18 mouse cellular contexts compared by ENCODE assay signal in genomic region chr2:163493976-163494375, GRCm38 (mm10). TPM values are rescaled to one million over a fixed set of nuclear protein-coding genes. Genes with fewer than 3 reads are reported as not detected.
DNase-seq lines count a peak whose midpoint lies in the region; ATAC-seq lines count a peak whose summit lies in the region.
"Had no signal": no experiment of that assay in that cellular context is flagged by ENCODE, and none has a peak within 500 bp of the region (broad histone marks: within the 10 kb centered on the region; RNA-seq: fewer than 3 reads in every experiment).

No protein-coding gene starts in this region.

- H3K36me3 ChIP-seq in limb, embryonic 10.5 days, result no peaks in the 10 kb centered on the region
- no peaks in the 10 kb centered on the region for H3K36me3 ChIP-seq in heart, embryonic 12.5 days
- H3K36me3 ChIP-seq: forebrain, embryonic 12.5 days; midbrain, embryonic 12.5 days; neural tube, embryonic 15.5 days had no signal

- no peak overlapping the region for H3K4me2 ChIP-seq in heart, embryonic 12.5 days
- H3K4me2 ChIP-seq: forebrain, embryonic 12.5 days; midbrain, embryonic 12.5 days; neural tube, embryonic 15.5 days had no signal

- WGBS in limb, embryonic 10.5 days, result 70% methylated on average over 5 of the region's 5 CpGs
- 27% methylated on average over 5 of the region's 5 CpGs for WGBS in heart, embryonic 12.5 days

- H3K4me1 ChIP-seq in limb, embryonic 10.5 days, result no peaks in the 10 kb centered on the region
- H3K4me1 ChIP-seq in heart, embryonic 12.5 days (replicated peaks), result peaks cover 18% of the 10 kb centered on the region
- H3K4me1 ChIP-seq: forebrain, embryonic 12.5 days had no signal

- no peak for ATAC-seq in heart, embryonic 12.5 days (ENCODE audit: insufficient number of reproducible peaks, low FRiP score)

- no peaks in the 10 kb centered on the region for H3K9me3 ChIP-seq in limb, embryonic 10.5 days (replicated peaks)
- H3K9me3 ChIP-seq in heart, embryonic 12.5 days (replicated peaks), result no peaks in the 10 kb centered on the region
- H3K9me3 ChIP-seq: forebrain, embryonic 12.5 days; midbrain, embryonic 12.5 days; neural tube, embryonic 15.5 days had no signal

- no peak overlapping the region for H3K4me3 ChIP-seq in limb, embryonic 10.5 days
- H3K4me3 ChIP-seq in heart, embryonic 12.5 days, result no peak overlapping the region
- H3K4me3 ChIP-seq: forebrain, embryonic 12.5 days; heart, adult 2 months; midbrain, embryonic 12.5 days; neural tube, embryonic 15.5 days had no signal

- H3K27me3 ChIP-seq in limb, embryonic 10.5 days (ENCODE audit: low read depth, poor library complexity, severe bottlenecking), result 0 out of 2 replicates have a peak, but pooled peaks cover 13% of the 10 kb centered on the region
- peaks cover 14% of the 10 kb centered on the region; the same call in 1 of the 2 replicates for H3K27me3 ChIP-seq in heart, embryonic 12.5 days (replicated peaks)
- H3K27me3 ChIP-seq: forebrain, embryonic 12.5 days; midbrain, embryonic 12.5 days; neural tube, embryonic 15.5 days had no signal

- no peak overlapping the region for H3K27ac ChIP-seq in limb, embryonic 10.5 days
- H3K27ac ChIP-seq in heart, embryonic 12.5 days (ENCODE audit: poor library complexity, severe bottlenecking), result no peak overlapping the region
- H3K27ac ChIP-seq: forebrain, embryonic 12.5 days; heart, adult 2 months; kidney, postnatal 0 days; liver, embryonic 14.5 days; midbrain, embryonic 12.5 days; neural tube, embryonic 15.5 days had no signal

- no peak overlapping the region for H3K9ac ChIP-seq in heart, embryonic 12.5 days
- H3K9ac ChIP-seq: forebrain, embryonic 12.5 days; liver, embryonic 14.5 days; midbrain, embryonic 12.5 days; neural tube, embryonic 15.5 days had no signal

- DNase-seq in cerebellum, postnatal 10 days, result peak; percentile 79
- DNase-seq in cerebellum, adult 18-20 months, result no peak
- peak; percentile 45 for DNase-seq in urinary bladder, postnatal 14 days (ENCODE audit: low spot score)
- no peak for DNase-seq in urinary bladder, postnatal 10 days (ENCODE audit: low spot score)
- peak; percentile 29 for DNase-seq in lung, postnatal 14 days
- no peak for DNase-seq in limb, embryonic 10.5 days (ENCODE audit: low spot score)
- no peak for DNase-seq in right cerebral cortex, adult 2 months (ENCODE audit: low spot score in 2 of 2)
- DNase-seq: cerebellum, adult 8-10 months; heart, adult 2 months; layer of hippocampus, adult 9-11 months; right cerebral cortex, postnatal 25 days had no signal

RNA-seq across cellular contexts. Expression of gene R3hdml, which starts 1.9 kb away (rescaled TPM):
- not detected in 2 replicates for polyA plus RNA-seq in limb, embryonic 10.5 days (2016; fragmentation: Nextera tagmentation; extraction: Ambion mirVana)
- polyA plus RNA-seq in heart, embryonic 12.5 days (2016; fragmentation: Nextera tagmentation; extraction: Ambion mirVana), result not detected in 2 replicates
- polyA plus RNA-seq: embryonic facial prominence, embryonic 11.5 days; forebrain, embryonic 12.5 days; heart, adult 2 months; liver, embryonic 14.5 days; midbrain, embryonic 12.5 days had no signal

RNA-seq across cellular contexts. Expression of gene Hnf4a, which starts 12.6 kb away (rescaled TPM):
- 0.06 TPM in 1 of 2 replicates, not detected in the other for polyA plus RNA-seq in limb, embryonic 10.5 days (2016; fragmentation: Nextera tagmentation; extraction: Ambion mirVana)
- polyA plus RNA-seq in heart, embryonic 12.5 days (2016; fragmentation: Nextera tagmentation; extraction: Ambion mirVana), result 0.17 and 0.18 TPM in 2 replicates
- polyA plus RNA-seq: embryonic facial prominence, embryonic 11.5 days; forebrain, embryonic 12.5 days; heart, adult 2 months; midbrain, embryonic 12.5 days had no signal

RNA-seq across cellular contexts. Expression of gene Fitm2, which starts 21.5 kb away (rescaled TPM):
- 7.7 and 10.0 TPM in 2 replicates for polyA plus RNA-seq in limb, embryonic 10.5 days (2016; fragmentation: Nextera tagmentation; extraction: Ambion mirVana)
- polyA plus RNA-seq in heart, embryonic 12.5 days (2016; fragmentation: Nextera tagmentation; extraction: Ambion mirVana), result 14.2 and 15.5 TPM in 2 replicates

RNA-seq across cellular contexts. Expression of gene Gdap1l1, which starts 55.7 kb away (rescaled TPM):
- polyA plus RNA-seq in limb, embryonic 10.5 days (2016; fragmentation: Nextera tagmentation; extraction: Ambion mirVana), result 0.30 and 0.45 TPM in 2 replicates
- 0.19 and 0.63 TPM in 2 replicates for polyA plus RNA-seq in heart, embryonic 12.5 days (2016; fragmentation: Nextera tagmentation; extraction: Ambion mirVana)

Comparison
In these comparisons a context has a peak if more than half of its experiments do, and no peak if none do; other contexts are left out.
1. DNase-seq: peak in cerebellum, postnatal 10 days (2 of 2), urinary bladder, postnatal 14 days (single experiment) and lung, postnatal 14 days (single experiment); none in cerebellum, adult 18-20 months (0 of 2), urinary bladder, postnatal 10 days (single experiment), limb, embryonic 10.5 days (single experiment) and right cerebral cortex, adult 2 months (0 of 2).